Mouse (Mus musculus): Measurements from ENCODE around the gene Mettl22. TPM values are rescaled to one million over a fixed set of nuclear protein-coding genes. Genes with fewer than 3 reads are reported as not detected.
A peak's percentile ranks its signal among the peaks of the same experiment; 100 is the strongest.

Mettl22 gene
- polyA plus RNA-seq (2017; shearing (Covaris generic)) = 10 to 100 TPM; 16.4 to 32.0 TPM

DNA sequence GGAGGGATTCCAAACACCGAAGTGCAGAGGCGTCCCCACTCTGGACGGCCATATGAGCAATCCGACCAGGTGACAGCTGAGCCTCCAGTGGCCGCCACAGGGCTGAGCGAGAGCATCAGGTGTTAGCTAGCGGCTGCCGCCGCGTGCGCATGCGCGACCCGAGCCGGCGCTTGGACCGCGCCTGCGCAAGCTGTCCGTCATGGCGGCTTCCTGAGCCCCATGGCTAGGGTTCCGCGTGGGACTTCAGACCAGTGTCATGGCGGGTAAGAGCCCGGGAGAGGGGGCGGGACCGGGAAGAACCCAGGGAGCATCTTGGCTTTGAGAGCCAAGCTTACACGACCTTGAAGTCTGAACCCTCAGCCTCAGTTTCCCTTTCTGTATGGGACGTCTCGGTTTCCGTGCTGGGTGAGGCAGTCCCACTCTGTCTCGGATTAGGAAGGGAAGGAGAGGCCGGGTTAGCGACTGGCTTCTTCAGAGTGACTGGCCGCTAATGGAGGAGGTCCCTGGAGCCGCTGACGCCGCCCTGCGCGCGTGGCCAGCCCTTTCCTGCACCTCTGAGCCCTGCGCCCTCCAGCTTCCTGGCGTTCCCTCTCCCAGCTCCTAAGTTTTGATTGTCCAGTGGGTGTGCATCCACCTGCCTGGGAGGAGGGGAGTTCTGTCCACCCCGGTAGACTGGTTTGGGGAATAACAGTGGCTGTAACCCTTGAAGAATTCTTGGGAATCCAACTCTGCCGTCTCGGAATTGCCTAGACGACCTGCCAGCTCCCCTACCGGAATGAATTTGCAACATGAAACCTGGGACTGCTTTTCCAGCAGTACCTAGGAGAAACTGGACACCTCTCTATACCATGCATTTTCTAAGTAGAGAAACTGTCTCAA is at the start of gene Mettl22:
Gene Mettl22 (plus strand): TSS at position 186 of the 879 bp plus-strand sequence.
- ATAC-seq = peak; percentile 94

DNA sequence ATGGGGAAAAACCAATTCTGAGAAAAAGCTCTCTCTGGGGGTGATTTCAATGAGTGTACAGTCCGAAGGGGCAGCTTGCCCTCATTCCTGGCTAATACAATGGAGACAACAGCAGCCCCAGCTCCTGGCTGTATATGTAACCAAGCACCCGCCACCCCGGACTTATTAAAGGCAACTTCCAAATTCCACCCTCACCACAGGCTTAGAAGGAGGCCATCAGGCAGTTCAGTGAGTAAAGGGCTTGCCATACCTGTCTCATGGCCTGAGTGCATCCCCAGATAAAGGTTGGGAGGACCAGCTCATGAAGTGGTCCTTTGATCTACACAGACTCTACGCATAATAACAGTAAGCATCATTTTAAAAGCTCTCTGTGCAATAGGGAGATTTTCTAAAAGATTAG is 49.7 kb upstream of the Mettl22 start:
- ATAC-seq = no peak

DNA sequence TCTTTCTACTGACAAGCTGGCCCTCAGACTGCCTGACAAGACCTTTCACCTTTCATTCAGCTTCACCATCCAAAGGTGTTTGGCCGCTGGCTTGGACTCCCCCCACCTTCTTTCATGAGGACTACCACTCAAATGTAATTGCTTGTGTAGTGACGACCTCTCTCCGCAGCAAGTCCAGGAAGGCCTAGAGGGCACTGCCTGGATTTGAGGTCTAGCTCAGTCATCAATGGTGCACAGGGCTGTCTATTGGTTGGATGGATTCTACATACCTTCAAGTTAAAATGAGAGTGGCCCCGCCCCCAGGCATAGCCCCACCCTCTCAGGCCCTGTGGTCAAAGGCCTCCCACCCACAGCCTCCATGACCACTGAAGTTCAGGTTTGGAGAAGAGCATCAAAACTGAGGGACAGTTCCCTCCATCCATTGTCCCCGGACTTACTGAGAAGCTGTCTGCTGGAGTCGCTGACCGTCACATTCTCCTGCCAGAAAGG is 46.9 kb upstream of the Mettl22 start:
- no peak for ATAC-seq

DNA sequence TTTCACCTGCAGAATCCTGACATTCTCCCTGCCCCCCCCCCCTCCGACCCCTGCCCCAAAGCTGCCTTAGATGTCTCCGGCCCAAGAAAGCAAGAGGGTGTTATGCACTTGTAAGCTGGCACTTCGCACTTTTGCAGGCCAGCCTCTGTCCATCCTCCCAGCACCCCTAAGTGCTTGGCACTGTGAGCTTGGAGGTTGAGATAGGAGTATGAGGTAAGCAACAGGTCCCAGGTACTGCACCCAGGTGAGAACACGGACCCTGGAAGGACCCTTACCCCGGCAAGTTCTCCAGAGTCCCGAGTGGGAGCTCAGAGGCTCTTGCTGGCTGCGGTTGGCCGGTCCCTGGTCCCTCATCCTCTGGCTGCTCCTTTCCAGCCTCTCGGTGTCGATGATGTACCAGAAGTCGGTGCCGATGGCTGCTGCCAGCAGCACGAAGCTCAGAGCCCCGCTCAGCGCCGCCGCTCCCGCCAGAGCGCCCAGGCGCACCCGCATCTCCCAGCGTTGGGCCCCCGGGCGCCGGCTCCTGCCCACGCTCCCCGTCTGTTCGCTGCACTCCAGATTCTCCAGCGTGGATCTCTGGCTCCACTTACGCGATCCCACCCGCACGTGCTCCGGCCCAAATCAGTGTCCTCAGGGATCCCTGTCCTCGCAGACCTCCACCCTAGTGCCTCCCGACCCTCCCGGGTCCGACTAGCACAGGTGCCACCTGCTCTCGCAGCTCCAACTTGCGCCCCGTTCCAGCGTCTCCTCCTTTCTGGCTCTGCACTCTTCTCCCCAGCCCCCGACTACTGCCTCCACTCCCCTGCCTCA is 46.2 kb upstream of the Mettl22 start:
- ATAC-seq = no peak

DNA sequence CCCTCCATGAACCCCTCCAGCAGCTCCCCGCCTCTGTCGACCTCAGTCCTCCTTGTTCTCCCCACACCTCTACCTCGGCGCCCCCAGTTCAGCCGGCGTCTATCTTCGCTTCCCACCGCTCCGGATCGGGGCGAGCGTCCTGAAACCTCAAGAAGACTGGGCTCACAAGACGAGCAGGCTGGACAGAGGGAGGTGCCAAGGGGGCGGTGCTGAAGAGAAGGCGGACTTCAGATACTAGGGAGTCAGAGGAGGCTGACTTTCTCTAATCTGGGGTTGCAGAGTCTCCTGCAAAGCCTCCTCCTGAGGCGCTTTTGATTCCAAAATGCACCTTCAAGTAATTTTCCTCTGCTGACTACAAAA is 45.6 kb upstream of the Mettl22 start, which contains the start of gene Tmem114:
Gene Tmem114 (minus strand): TSS at position 166 of the 360 bp plus-strand sequence.
- no peak for ATAC-seq

DNA sequence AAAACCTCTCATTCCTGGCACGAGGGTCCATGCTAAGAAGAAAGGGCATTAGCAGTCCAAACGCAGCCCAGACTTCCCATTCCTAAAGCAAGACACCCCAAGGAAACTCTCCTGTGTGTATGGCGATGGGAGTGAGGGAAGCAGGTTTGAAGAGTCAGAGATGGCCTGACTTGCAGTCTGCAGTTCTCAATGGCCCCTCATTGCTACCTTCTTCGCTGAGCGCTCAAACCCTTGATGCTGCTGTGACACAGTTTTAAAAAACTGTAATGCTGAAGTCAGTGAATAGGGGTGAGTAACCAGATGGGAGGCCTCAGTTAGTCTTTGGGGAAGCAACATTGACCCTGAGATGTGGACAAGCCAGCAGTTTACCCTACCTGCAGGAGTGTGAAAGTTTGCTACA is 44.9 kb upstream of the Mettl22 start:
- ATAC-seq = no peak

DNA sequence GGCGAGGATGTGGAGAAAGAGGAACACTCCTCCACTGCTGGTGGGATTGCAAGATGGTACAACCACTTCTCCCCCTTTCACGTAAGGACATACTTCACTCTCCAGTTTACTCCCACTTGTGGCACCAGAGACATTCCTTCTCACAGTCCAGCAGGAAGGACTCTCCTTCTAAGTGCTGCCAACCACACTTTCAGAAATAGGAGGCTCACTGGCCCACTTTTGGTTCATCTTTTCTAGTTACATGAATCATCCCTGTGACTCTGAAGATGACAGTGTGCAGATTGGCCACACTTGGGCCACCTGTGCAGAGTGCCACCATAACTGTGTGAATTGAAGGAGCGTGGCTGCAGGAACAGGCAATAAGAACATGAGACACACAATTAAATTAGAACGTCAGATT is 41.1 kb upstream of the Mettl22 start:
- no peak for ATAC-seq

DNA sequence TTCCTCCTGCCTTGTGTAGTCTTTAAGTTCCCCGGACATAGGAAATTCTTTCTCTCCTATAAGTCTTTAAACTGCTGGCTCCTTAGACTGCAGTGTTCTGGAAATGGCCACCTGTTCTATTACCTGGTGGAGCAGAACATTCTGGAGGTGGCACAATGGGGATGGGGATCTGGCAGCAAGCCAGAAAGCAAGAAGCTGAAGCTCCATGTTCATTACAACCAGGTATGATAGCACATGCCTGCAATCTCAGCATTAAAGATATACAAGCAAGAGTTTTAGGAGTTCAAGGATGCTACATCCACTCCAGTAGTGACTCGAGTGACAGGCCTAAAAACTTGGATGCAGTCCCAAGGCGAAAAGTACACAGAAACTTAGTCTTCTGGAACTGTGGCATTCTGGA is 38.0 kb upstream of the Mettl22 start:
- no peak for ATAC-seq

DNA sequence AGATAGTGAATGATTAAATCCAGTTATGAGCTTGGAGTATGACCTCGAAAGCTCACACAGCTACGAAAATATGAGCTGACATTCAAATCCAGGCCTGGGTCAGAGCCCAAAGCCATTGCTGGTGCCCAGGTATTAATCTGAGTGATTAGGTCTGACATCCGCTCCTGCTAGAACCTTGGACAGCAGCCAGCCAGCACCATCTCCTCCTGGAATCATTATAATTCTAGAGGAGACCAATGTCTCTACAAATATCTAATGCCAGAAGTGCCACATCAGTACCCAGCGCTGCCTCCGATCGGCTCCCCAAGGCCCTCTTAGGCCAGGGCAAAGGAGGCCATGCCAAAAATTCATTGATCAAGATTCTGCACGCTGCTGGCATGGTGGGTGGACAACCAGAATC is 25.7 kb upstream of the Mettl22 start:
- no peak for ATAC-seq

DNA sequence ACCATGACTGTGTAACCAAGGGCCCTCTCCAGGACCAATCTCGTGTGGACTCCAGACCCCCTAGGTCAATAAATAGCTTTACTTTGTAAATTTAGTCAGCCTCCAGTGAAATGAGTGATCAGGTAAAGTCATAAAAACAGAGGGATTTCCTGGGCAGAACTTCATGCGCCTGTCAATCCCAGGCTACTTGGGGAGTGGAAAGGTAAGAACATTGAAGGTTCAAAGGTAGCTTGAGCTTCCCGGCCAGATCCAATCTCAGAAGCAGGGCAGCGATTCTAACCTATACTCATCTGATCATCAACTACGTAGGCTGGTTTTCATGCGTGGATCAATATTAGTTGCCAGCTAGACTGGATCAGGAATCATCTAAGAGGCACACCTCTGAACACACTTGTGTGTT is 24.3 kb upstream of the Mettl22 start:
- no peak for ATAC-seq

DNA sequence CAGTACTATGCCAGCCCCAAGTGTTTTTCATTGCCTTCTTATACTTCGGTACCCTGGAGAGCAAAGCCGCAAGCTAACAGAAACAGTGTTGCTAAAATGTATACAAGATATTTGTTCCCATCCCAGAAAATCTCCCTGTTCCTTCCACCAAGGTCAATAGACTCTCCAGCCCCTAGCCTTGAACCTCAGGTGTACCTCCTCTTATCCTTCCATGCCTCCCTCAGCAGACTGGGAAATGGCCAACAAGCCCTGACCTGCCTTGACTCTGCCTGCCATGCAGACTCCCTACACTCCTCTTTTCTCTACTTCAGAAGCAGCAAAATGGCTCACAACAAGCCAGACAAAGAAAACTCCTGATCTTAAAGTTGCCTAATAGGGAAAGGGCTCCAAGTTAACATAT is 17.3 kb upstream of the Mettl22 start:
- no peak for ATAC-seq

DNA sequence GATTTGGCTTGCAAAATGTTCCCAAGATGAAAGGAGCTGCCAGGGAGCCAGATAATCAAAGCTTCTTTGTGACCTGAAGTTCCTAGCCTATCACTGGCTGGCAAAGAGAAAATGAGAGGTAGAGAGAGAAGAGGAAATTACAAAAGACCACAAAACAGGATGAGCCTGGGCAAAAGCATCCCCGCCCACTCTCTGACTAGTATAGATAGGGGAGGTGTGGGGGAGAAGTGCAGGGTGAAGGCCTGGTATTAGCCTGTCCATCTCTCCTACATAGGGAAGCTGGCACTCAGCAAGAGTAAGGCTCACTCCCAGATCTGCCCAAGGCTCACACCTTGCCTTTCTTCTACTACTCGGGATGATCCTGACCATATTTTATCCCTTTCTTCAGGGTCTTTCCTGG is 15.4 kb upstream of the Mettl22 start:
- ATAC-seq = peak; percentile 82

DNA sequence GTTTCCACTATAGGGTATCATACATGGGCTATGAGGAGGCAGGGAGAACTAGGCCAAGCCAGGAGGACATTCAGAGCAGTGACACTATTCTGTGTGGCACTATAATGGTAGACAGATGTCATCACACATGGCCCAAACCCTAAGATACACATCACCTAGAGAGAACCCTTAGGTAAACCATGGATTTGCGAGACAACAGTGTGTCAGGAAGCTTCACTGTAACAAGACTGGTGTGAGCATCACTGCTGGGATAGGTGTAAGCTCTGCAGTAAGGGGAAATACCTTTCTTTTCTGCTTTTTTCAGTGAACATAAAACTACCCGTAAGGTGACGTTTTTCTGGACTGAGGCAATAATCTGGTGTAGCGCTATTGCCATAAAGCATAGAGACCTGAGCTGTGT is 12.2 kb upstream of the Mettl22 start:
- ATAC-seq = no peak

DNA sequence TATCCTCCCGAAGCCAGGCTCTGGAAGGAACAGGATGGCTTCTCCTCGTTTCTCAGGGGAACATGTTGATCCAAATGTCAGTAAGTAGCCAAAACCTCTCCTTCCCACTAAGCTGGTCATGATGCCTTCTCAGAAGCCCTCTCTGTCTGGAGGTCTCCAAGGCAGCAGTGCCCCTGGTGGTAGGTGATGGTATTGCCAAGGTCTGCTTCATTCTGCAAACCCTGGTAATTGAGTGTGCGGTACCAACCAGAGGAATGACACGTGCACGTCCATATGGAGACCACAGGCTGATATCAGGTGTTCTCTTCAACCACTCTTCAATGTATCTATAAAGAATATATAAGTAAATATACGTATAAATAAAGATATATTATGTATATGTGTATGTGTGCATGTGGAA is 11.5 kb upstream of the Mettl22 start:
- ATAC-seq = peak; percentile 85

DNA sequence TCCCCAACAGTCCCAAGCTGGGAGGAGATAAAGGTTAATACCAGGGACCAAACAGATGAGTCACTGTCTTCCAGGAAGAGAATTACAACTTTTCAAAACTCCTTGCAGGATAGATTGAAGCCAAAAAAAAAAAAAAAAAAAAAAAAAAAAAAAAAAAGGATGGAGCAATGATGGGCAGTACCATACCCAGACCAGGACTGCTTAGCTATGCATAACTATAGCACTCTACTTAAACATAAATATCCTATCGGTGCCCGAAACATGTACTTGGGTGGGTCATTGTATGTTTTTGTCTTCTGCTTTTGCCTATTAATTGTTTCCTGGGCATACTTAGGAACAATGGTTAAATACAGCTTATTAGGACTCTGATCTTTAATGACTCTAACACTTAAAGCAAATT is 456 bp upstream of the Mettl22 start:
- peak; percentile 16 for ATAC-seq

DNA sequence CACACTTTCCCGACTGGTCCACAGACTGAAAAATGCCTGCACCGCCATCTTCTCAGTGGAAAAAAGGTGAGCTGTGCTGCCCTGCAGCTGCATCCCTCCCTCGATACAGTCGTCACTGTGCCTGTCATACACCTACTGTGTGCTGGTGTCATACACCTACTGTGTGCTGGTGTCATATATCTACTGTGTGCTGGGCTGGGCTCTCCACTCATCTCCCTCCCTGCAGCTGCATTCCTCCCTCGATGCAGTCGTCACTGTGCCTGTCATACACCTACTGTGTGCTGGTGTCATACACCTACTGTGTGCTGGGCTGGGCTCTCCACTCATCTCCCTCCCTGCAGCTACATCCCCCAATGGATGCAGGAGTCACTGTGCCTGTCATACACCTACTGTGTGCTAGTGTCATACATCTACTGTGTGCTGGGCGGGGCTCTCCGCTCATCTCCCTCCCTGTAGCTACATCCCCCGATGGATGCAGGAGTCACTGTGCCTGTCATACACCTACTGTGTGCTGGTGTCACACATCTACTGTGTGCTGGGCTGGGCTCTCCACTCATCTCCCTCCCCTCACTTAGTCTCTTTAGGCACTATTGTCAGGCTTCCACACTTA is 16.9 kb downstream of the Mettl22 start:
- no peak for ATAC-seq

DNA sequence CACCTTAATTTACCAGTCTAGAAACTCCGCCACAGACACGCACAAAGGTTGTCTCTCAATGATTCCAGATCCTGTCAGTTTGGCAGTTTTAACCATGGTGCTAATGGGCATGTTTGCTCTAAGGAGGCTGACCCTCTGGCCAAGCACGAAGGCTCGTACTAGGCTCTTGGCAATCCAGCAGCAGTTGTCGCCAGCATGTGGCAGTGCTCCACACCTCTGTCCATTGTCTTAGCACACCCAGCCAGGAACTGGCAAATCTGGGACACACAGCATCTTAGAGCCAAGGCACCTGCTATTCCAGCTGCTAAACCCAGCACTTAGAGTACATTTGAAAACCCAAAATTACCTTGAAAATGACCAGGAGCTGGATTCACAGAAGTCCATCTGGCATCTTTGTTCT is 18.8 kb downstream of the Mettl22 start:
- no peak for ATAC-seq

DNA sequence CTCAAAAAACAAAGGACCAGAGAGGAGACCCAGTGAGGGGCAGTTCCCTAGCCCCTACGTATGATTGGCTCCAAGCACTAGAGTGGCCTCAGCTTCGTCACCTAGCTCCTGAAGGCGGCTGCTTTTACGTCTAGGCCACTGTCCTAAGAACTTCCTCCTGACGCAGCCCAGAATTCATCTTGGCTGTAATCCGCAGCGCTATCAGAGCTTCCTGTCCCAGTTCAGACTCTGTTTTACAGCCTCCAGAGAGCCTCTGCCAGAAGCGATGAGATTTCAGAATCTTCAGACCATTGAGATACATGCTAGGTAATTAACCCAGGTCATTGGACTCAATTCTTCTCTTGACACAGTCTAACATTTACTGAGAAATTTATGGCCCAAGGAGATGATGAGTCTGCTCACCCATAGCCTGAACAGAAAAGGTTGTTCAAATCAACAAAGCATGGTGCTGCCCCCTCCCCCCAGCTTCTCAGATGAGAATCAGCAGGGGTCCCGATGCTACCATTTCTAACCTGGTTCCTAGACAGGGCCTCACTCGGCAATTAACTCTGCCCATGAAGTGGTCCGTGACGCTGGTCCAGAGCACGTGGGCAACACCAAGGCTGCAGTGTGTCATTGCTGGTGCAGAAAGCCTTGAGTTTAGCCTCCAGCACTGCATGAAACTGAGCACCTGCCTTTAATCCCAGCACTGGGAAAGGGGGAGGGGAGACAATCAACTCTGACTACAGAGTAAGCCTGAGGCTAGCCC is 21.3 kb downstream of the Mettl22 start:
- no peak for ATAC-seq

DNA sequence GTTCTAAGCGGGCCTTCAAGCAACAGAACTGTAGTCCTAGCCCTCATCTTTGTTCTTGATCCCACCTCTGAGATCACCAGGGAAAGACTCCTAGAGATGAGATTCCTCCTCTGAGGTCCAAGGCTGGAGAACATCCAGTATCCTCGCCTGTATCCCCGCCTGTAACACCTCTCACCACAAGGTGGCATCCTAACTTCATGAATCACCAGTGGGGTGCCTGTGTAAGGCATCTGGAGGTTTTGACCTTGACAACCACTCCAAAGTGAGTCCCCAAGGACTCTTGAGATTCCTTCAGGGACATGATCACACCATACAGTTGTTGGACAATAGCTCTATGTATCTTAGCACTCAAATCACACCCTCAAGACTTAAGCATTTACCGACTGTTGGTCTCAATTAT is 23.7 kb downstream of the Mettl22 start:
- ATAC-seq = peak; percentile 46

DNA sequence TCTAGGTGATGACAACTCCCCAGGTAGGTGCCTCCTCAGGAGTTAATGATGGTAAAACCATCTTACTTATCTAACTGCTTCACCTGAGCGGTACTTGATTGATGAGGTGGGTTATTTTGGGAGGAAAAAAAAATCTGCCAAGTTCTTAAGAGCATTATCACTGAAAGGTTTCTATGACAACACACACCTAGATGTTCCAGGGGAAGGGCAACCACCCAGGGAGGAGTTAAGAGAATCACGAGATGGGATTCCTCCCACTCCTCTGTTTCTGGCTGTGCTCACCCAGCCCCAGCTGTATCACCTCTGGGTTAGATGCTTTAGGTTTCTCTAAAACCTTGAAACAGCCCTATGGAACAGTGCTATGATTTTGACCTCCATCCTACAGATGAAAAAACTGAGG is 26.4 kb downstream of the Mettl22 start:
- ATAC-seq = no peak

DNA sequence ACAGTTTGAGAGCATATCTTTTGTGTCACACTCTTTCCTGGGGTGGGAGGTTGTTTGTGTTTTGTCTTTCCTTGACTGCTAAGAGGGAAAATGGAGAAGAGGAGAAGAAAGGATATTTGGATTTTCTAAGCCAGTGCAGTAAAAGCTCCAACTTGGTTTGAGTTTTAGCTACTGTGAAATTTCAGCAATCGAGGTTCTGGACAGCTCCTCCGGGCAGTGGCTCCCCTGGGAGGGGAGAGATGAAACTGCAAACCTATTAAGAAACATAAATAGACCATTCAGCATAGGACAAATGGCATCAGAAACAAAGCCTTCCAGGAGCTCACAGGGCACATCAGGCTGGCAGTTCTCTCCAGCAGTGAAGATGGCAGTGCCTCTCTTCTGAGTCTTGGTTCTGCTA is 33.7 kb downstream of the Mettl22 start:
- no peak for ATAC-seq

DNA sequence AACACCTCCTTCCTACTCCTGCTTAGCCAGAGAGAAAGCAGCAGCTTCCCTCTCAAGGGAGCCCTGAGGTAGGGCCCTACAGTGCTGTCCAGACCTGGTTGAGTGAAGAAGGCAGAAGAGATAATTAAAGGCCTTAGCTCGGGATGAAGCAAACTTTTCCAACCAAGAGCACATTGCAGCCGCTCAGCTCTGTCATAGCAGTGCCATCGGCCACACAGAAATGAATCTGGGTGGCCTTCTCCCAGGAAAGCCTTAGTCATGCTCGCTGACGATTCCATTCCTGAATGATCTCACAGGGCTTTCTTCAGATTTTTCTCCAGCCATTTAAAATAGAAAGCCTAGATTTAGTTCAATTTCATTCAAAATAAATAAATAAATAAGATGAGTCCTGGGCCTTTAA is 39.3 kb downstream of the Mettl22 start:
- ATAC-seq = no peak

DNA sequence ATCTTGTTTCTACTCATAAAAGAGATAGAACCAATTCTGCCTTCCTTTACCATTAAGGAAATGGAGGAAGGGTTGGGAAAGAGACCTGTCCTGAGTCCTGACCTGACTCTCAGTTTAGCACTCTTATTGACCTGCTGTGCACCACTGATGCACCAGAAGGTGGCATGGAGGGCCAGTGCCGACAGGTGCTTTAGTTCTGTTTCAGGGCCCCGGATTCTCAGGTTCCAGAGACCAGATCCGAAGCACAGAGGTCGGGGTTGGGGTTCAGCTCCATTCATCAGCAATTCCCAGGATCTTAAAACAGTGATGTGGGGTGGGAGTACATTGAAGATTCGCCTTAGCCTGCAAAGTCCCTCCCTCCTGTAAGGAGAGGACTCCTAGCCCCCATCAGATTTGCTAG is 42.2 kb downstream of the Mettl22 start:
- no peak for ATAC-seq
